Mouse (Mus musculus): Measurements from ENCODE around the gene Fam163a. TPM values are rescaled to one million over a fixed set of nuclear protein-coding genes. Genes with fewer than 3 reads are reported as not detected.

Gene Fam163a
- polyA plus RNA-seq (2015; fragmentation: Nextera tagmentation; extraction: Ambion mirVana) = not detected in 2 replicates

DNA sequence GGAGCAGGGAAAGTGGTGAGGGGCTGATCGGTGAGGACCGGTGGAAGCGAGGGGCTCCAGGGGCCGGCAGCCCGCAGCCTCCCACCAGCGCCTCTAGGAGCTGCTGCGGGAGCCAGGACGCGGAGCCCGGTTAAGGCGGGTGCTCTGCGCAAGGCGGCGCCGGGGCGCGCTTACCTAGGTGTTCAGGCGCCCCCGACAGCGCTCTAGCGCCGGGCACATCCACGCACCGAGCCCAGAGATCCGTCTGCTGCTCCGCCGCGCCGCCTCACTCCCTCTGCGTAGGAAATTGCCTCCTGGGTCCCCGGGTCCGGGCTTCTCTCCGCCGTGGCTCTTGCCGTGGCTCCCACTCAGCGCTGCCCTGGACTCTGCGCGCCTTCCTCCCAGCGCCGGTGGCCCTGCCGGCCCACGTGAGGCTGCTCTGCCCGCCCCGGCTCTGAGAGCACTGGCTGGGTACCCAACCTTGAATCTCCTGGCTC is at the start of gene Fam163a:
Fam163a (minus strand) TSS at position 371 of the 476 bp plus-strand sequence.

DNA sequence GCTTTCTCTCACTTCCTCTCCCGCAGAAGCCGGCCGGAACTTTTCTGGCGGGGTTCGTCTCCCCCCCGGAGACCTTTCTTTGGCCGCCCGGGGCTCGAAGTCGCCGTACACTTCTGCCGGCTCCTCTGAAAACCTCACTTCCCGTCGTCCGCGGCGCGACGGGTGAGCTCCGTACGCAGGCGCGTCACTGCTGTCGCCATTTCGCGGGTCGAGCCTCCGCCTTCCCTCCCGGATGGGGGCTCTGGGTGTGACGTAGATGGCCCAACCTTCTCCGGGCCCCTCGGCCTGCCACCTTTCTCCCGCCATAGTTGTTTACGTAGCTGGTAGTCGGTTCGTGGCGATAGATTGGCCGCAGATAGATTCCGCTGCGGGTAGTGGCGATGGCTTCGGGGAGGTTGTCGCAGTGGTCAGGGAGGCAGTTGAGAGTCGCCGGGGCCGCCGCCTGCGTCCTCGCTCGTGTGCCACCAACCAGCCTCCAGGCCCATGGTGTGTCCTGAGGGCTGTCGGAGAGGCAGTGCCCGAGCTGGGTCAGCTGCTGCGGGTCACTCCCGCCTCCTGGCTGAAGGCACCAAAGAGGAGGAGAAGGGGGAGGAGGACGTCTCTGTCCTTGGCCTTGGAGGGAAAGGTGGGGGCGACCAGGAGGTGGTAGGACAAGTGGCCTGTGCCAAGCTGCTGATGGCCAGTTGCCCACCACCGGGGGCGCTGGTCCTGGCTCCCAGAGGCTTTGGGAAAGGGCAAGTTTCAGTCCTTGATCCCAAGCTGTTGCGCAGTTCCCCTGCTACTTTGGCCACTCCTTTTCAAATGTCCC is 168.7 kb downstream of the Fam163a start, which contains the start of gene Tor1aip1:
Tor1aip1 (minus strand) TSS at position 551 of the 808 bp plus-strand sequence.

DNA sequence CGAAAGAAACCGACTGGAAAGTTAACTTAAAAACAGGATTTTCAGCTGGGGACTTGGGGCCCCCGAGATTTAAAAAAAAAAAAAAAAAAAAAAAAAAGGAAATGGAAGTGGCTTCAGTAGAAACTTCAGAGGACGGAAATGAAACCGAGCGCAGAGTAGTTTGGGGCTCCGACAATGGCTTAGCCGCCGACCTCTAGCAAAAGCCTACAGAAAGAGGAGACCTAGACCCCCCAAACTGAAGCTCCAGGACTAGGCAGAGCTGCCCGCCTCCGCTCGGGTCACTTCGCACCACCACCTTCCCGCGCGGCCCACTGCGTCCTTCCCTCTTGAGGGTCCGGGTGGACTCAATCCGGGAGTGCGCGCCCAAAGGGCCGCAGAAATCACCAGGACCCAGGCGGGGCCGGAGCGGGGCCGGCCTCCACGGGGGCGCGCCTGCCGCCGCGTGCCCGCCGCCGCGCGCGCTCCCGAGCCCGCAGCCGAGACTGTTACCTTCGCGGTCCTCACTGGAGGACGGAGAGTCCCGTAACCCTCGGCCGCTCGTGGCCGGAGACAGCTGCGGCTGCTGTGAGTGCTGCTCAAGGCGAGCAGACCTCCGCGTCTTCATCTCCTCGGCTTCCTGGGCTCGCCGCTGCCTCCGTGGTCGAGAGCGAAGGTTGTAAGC is 169.4 kb downstream of the Fam163a start, which contains the start of gene Tor1aip2:
Tor1aip2 (plus strand) TSS at position 135 of the 661 bp plus-strand sequence.

Other genes with a start within 250 kb of the Fam163a start
- 9.2 and 11.9 TPM in 2 replicates for gene Cep350, start 231.8 kb downstream of the Fam163a start, polyA plus RNA-seq (2015; fragmentation: Nextera tagmentation; extraction: Ambion mirVana)
- gene Tor1aip2, start 169.6 kb downstream of the Fam163a start, polyA plus RNA-seq (2015; fragmentation: Nextera tagmentation; extraction: Ambion mirVana) = 47.8 and 49.4 TPM in 2 replicates
- gene Tor1aip1, start 168.5 kb downstream of the Fam163a start, polyA plus RNA-seq (2015; fragmentation: Nextera tagmentation; extraction: Ambion mirVana) = 39.1 and 39.8 TPM in 2 replicates
- gene Tdrd5, start 98.6 kb upstream of the Fam163a start, polyA plus RNA-seq (2015; fragmentation: Nextera tagmentation; extraction: Ambion mirVana) = 0.11 and 0.19 TPM in 2 replicates
- gene Nphs2, start 105.7 kb upstream of the Fam163a start, polyA plus RNA-seq (2015; fragmentation: Nextera tagmentation; extraction: Ambion mirVana) = 0.13 TPM in 1 of 2 replicates, not detected in the other
- gene Gm2000, start 161.0 kb upstream of the Fam163a start, polyA plus RNA-seq (2015; fragmentation: Nextera tagmentation; extraction: Ambion mirVana) = 718 and 777 TPM in 2 replicates
- 0.22 and 0.42 TPM in 2 replicates for gene Axdnd1, start 216.1 kb upstream of the Fam163a start, polyA plus RNA-seq (2015; fragmentation: Nextera tagmentation; extraction: Ambion mirVana)

All from spleen, postnatal 0 days (tissue).